Mouse (Mus musculus): Measurements from ENCODE around the gene Henmt1. TPM values are rescaled to one million over a fixed set of nuclear protein-coding genes. Genes with fewer than 3 reads are reported as not detected.

Gene Henmt1
- polyA plus RNA-seq, 1 experiment from 2014 or later, result 0.42 TPM

DNA sequence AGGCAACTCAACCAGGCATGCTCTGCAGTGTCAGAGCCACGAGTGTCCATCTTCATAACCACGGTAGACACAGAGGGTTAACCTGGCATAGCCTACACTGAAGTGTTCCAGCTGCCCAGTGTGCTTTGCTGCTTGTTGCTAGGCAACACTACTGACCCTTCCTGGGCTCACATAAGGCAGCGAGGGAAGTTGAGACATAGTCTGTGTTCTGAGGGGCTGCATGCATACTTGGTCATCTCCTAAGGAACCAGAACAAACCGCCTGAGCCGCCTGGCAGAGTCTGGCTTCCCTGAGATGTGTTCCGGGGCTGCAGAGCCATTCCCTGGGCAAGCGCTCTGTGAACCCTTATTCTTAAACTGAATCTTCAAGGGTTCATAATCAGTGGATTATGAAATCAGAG, 21.6 kb downstream of the Henmt1 start:
- Histone ChIP-seq H3K4me3 (replicated peaks; ENCODE audit: low read depth, low read length) (no peak overlapping the region), H3K27me3 (ENCODE audit: insufficient read depth, low read length) (no peaks in the 10 kb centered on the region), H3K4me1 (replicated peaks; ENCODE audit: insufficient read depth, low read length) (0 out of 2 replicates have a peak, but pooled peaks cover 4% of the 10 kb centered on the region), H3K9ac (ENCODE audit: low read depth, low read length) (no peak overlapping the region), H3K4me2 (ENCODE audit: low read length) (no peak overlapping the region), H3K36me3 (ENCODE audit: insufficient read depth, low read length) (no peaks in the 10 kb centered on the region), H3K9me3 (replicated peaks; ENCODE audit: low read length) (no peaks in the 10 kb centered on the region), H3K27ac (no peak overlapping the region)
- no peak for TF ChIP-seq CTCF (IDR thresholded peaks at IDR 0.05; ENCODE audit: low read depth)
- ATAC-seq (replicated peaks; ENCODE audit: low FRiP score, low read depth), result peak; percentile 57; the same call in 1 of the 2 replicates
- WGBS, result 44% methylated on average over 7 of the region's 7 CpGs
- peak; percentile 28 for DNase-seq (ENCODE audit: low spot score)

GRCm38 (mm10) chr3:108961655-108962054, 22.0 kb downstream of the Henmt1 start:
- ATAC-seq (replicated peaks; ENCODE audit: low FRiP score, low read depth), result no peak

DNA sequence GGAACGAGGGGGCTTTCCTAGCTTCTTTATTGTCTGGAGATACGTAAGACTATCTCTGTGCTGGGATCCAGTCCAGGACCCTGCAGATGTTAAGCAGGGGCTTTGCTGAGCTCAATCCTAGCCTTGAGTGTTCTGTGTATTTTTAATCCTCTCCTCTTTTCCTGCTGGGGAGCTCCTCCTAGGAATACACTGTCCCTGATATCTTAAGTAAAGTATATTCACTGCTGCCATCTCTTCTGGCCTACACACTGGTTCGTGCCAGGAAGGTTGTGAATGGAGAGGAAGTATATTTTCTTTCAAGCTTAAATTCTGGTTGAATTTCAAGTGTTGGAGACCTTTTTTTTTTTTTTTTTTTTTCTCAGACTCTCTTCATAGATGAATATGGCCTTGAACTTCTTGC, 23.6 kb downstream of the Henmt1 start:
- ATAC-seq (replicated peaks; ENCODE audit: low FRiP score, low read depth) (no peak), DNase-seq (ENCODE audit: low spot score) (no peak)
- Histone ChIP-seq H3K36me3 (ENCODE audit: insufficient read depth, low read length) (no peaks in the 10 kb centered on the region), H3K27ac (no peak overlapping the region), H3K27me3 (ENCODE audit: insufficient read depth, low read length) (no peaks in the 10 kb centered on the region), H3K4me3 (replicated peaks; ENCODE audit: low read depth, low read length) (no peak overlapping the region), H3K9ac (ENCODE audit: low read depth, low read length) (no peak overlapping the region), H3K4me1 (replicated peaks; ENCODE audit: insufficient read depth, low read length) (0 out of 2 replicates have a peak, but pooled peaks cover 4% of the 10 kb centered on the region), H3K9me3 (replicated peaks; ENCODE audit: low read length) (no peaks in the 10 kb centered on the region), H3K4me2 (ENCODE audit: low read length) (no peak overlapping the region)
- 87% methylated on average over 3 of the region's 3 CpGs for WGBS
- TF ChIP-seq CTCF (IDR thresholded peaks at IDR 0.05; ENCODE audit: low read depth), result no peak

More at GRCm38 (mm10) chr3:108961655-108962054, 22.0 kb downstream of the Henmt1 start:
- DNase-seq (ENCODE audit: low spot score), result no peak
- no peak overlapping the region for H3K9ac ChIP-seq (ENCODE audit: low read depth, low read length)
- H3K36me3 ChIP-seq (ENCODE audit: insufficient read depth, low read length), result no peaks in the 10 kb centered on the region
- 0 out of 2 replicates have a peak, but pooled peaks cover 4% of the 10 kb centered on the region for H3K4me1 ChIP-seq (replicated peaks; ENCODE audit: insufficient read depth, low read length)
- H3K27me3 ChIP-seq (ENCODE audit: insufficient read depth, low read length), result no peaks in the 10 kb centered on the region
- WGBS, result 56% methylated on average over 6 of the region's 6 CpGs
- H3K4me3 ChIP-seq (replicated peaks; ENCODE audit: low read depth, low read length), result no peak overlapping the region
- no peaks in the 10 kb centered on the region for H3K9me3 ChIP-seq (replicated peaks; ENCODE audit: low read length)
- H3K27ac ChIP-seq, result no peak overlapping the region
- H3K4me2 ChIP-seq (ENCODE audit: low read length), result no peak overlapping the region
- TF ChIP-seq CTCF (IDR thresholded peaks at IDR 0.05; ENCODE audit: low read depth), result no peak

DNA sequence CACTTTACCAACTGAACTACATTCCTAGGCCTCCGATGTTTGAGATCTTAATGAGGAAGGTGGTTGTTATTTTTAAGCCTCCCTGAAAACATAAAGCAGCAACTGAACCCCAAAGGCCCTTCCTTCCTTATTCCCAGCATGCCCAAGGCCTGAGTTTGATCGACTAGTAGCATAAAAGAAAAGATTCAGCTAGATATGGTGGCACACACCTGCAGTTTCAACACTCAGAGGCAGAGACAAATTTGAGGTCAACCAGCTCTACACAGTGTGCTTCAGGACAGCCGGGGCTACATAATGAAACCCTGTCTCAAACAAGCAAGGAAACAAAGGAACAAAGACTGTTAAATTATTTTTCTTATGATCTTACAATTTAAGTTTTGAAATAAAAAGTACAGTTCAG, 24.1 kb downstream of the Henmt1 start:
- 0 out of 2 replicates have a peak, but pooled peaks cover 4% of the 10 kb centered on the region for H3K4me1 ChIP-seq (replicated peaks; ENCODE audit: insufficient read depth, low read length)
- no peak overlapping the region for H3K4me3 ChIP-seq (replicated peaks; ENCODE audit: low read depth, low read length)
- H3K4me2 ChIP-seq (ENCODE audit: low read length), result no peak overlapping the region
- ATAC-seq (replicated peaks; ENCODE audit: low FRiP score, low read depth), result no peak
- no peaks in the 10 kb centered on the region for H3K9me3 ChIP-seq (replicated peaks; ENCODE audit: low read length)
- DNase-seq (ENCODE audit: low spot score), result no peak
- no peaks in the 10 kb centered on the region for H3K27me3 ChIP-seq (ENCODE audit: insufficient read depth, low read length)
- 70% methylated on average over 3 of the region's 3 CpGs for WGBS
- no peaks in the 10 kb centered on the region for H3K36me3 ChIP-seq (ENCODE audit: insufficient read depth, low read length)
- H3K9ac ChIP-seq (ENCODE audit: low read depth, low read length), result no peak overlapping the region
- TF ChIP-seq CTCF (IDR thresholded peaks at IDR 0.05; ENCODE audit: low read depth), result no peak
- no peak overlapping the region for H3K27ac ChIP-seq

DNA sequence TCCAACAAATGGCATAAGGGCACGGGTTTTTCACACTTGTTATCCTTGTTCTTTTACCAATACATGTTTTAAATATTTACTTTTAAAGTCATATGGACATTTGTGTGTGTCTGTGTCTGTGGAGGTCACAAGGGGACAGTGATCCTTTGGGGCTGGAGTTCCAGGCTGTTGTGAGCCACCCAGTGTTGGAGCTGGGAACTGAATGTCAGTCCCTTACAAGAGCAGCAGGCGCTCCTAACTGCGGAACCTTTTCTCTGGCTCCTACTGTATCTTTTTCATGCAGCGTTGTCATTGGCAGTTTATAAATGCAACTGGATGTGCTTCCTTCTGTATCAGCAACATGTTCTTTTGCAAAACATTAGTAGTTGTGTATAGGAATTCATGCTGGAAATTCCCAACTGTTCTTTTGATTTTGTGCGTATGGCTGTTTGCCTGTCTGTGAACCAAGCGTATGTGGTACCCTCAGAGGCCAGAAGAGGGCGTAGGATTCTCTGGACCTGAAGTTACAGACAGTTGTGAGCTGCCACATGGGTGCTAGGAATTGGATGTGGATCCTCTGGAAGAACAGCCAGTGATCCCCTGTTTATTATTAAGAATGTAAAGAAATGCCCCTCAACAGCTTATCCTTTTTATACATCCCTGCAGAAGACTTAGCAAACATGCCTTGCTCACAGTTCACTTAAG, 24.8 kb downstream of the Henmt1 start:
- no peak for ATAC-seq (replicated peaks; ENCODE audit: low FRiP score, low read depth)
- peak; percentile 12; the same call in 1 of the 2 replicates for TF ChIP-seq CTCF (IDR thresholded peaks at IDR 0.05; ENCODE audit: low read depth)
- 80% methylated on average over 7 of the region's 7 CpGs for WGBS

GRCm38 (mm10) chr3:108966051-108966450, 26.4 kb downstream of the Henmt1 start:
- Histone ChIP-seq H3K27me3 (ENCODE audit: insufficient read depth, low read length) (no peaks in the 10 kb centered on the region), H3K36me3 (ENCODE audit: insufficient read depth, low read length) (no peaks in the 10 kb centered on the region), H3K4me2 (ENCODE audit: low read length) (no peak overlapping the region), H3K9me3 (replicated peaks; ENCODE audit: low read length) (no peaks in the 10 kb centered on the region), H3K27ac (no peak overlapping the region), H3K4me3 (replicated peaks; ENCODE audit: low read depth, low read length) (no peak overlapping the region), H3K4me1 (replicated peaks; ENCODE audit: insufficient read depth, low read length) (0 out of 2 replicates have a peak, but pooled peaks cover 4% of the 10 kb centered on the region), H3K9ac (ENCODE audit: low read depth, low read length) (no peak overlapping the region)
- DNase-seq (ENCODE audit: low spot score) (no peak), ATAC-seq (replicated peaks; ENCODE audit: low FRiP score, low read depth) (no peak)
- no peak for TF ChIP-seq CTCF (IDR thresholded peaks at IDR 0.05; ENCODE audit: low read depth)
- 96% methylated on average over 3 of the region's 3 CpGs for WGBS

More for the DNA sequence above, 24.8 kb downstream of the Henmt1 start:
- 0 out of 2 replicates have a peak, but pooled peaks cover 4% of the 10 kb centered on the region for H3K4me1 ChIP-seq (replicated peaks; ENCODE audit: insufficient read depth, low read length)
- no peak for DNase-seq (ENCODE audit: low spot score)
- no peak overlapping the region for H3K9ac ChIP-seq (ENCODE audit: low read depth, low read length)
- H3K4me2 ChIP-seq (ENCODE audit: low read length), result no peak overlapping the region
- H3K27ac ChIP-seq, result no peak overlapping the region
- no peaks in the 10 kb centered on the region for H3K36me3 ChIP-seq (ENCODE audit: insufficient read depth, low read length)
- no peaks in the 10 kb centered on the region for H3K27me3 ChIP-seq (ENCODE audit: insufficient read depth, low read length)
- H3K9me3 ChIP-seq (replicated peaks; ENCODE audit: low read length), result no peaks in the 10 kb centered on the region
- H3K4me3 ChIP-seq (replicated peaks; ENCODE audit: low read depth, low read length), result no peak overlapping the region
